Mouse (Mus musculus): ENCODE data around the gene Brms1. TPM values are rescaled to one million over a fixed set of nuclear protein-coding genes. Genes with fewer than 3 reads are reported as not detected.
A peak's percentile ranks its signal among the peaks of the same experiment; 100 is the strongest.

Brms1 gene
- polyA plus RNA-seq, 1 experiment from 2014 or later: 56.0 TPM

- Histone ChIP-seq H3K4me2 (no peak overlapping the region), H3K9me3 (replicated peaks) (no peaks in the 10 kb centered on the region), H3K27ac (no peak overlapping the region), H3K4me1 (peaks cover 21% of the 10 kb centered on the region), H3K4me3 (no peak overlapping the region), H3K9ac (no peak overlapping the region), H3K27me3 (peaks cover 16% of the 10 kb centered on the region), H3K36me3 (ENCODE audit: poor library complexity, severe bottlenecking) (no peaks in the 10 kb centered on the region)
- ATAC-seq: no peak
- WGBS: 27% methylated on average over 16 of the region's 16 CpGs
Observed at GRCm38 (mm10) chr19:5057876-5058775, 17.0 kb downstream of the Brms1 start.

GRCm38 (mm10) chr19:5058801-5059771, 17.9 kb downstream of the Brms1 start:
- no peak for ATAC-seq
- no peak overlapping the region for H3K4me2 ChIP-seq
- 19% methylated on average over 10 of the region's 10 CpGs for WGBS

GRCm38 (mm10) chr19:5060365-5061330, 19.5 kb downstream of the Brms1 start:
- Histone ChIP-seq H3K27ac (no peak overlapping the region), H3K9ac (no peak overlapping the region), H3K4me1 (peaks cover 21% of the 10 kb centered on the region), H3K36me3 (ENCODE audit: poor library complexity, severe bottlenecking) (no peaks in the 10 kb centered on the region), H3K27me3 (peaks cover 3% of the 10 kb centered on the region), H3K9me3 (replicated peaks) (no peaks in the 10 kb centered on the region), H3K4me2 (no peak overlapping the region), H3K4me3 (no peak overlapping the region)
- ATAC-seq: 0 out of 2 replicates have a peak, but pooled peaks have one; percentile 28
- 47% methylated on average over 5 of the region's 5 CpGs for WGBS

More at GRCm38 (mm10) chr19:5058801-5059771, 17.9 kb downstream of the Brms1 start:
- H3K4me1 ChIP-seq: peaks cover 21% of the 10 kb centered on the region
- H3K9me3 ChIP-seq (replicated peaks): no peaks in the 10 kb centered on the region
- H3K27ac ChIP-seq: no peak overlapping the region
- H3K36me3 ChIP-seq (ENCODE audit: poor library complexity, severe bottlenecking): no peaks in the 10 kb centered on the region
- no peak overlapping the region for H3K9ac ChIP-seq
- H3K4me3 ChIP-seq: no peak overlapping the region
- peaks cover 8% of the 10 kb centered on the region for H3K27me3 ChIP-seq

DNA sequence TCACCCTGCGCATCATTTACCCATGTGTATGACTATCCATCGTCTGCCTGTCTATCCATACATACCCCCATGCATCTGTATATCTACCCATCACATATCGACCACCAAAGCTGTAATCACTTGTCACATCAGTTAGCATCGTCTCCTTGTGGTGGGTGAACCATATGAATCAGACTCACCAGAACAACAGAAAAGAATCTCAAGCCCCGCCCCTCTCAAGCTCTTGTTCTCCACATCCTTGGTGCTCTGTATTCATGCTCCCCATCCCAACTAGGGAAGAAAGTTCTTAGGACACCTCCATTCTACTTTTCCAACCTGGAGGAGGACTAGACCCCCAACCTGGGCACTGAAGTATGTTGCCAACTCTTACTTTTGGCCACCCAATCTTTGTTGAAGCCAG, 20.9 kb downstream of the Brms1 start:
- H3K27me3 ChIP-seq: peaks cover 15% of the 10 kb centered on the region
- no peak overlapping the region for H3K4me2 ChIP-seq
- WGBS: 87% methylated on average over 5 of the region's 5 CpGs
- no peak overlapping the region for H3K9ac ChIP-seq
- H3K27ac ChIP-seq: no peak overlapping the region
- no peaks in the 10 kb centered on the region for H3K36me3 ChIP-seq (ENCODE audit: poor library complexity, severe bottlenecking)
- H3K4me3 ChIP-seq: no peak overlapping the region
- H3K9me3 ChIP-seq (replicated peaks): no peaks in the 10 kb centered on the region
- ATAC-seq: no peak
- H3K4me1 ChIP-seq: peaks cover 17% of the 10 kb centered on the region

GRCm38 (mm10) chr19:5062446-5062845, 21.3 kb downstream of the Brms1 start:
- Histone ChIP-seq H3K4me3 (no peak overlapping the region), H3K4me1 (peaks cover 21% of the 10 kb centered on the region), H3K36me3 (ENCODE audit: poor library complexity, severe bottlenecking) (no peaks in the 10 kb centered on the region), H3K27ac (no peak overlapping the region), H3K9me3 (replicated peaks) (no peaks in the 10 kb centered on the region), H3K9ac (no peak overlapping the region), H3K4me2 (no peak overlapping the region), H3K27me3 (peaks cover 19% of the 10 kb centered on the region)
- no peak for ATAC-seq
- WGBS: 93% methylated on average over 6 of the region's 6 CpGs

DNA sequence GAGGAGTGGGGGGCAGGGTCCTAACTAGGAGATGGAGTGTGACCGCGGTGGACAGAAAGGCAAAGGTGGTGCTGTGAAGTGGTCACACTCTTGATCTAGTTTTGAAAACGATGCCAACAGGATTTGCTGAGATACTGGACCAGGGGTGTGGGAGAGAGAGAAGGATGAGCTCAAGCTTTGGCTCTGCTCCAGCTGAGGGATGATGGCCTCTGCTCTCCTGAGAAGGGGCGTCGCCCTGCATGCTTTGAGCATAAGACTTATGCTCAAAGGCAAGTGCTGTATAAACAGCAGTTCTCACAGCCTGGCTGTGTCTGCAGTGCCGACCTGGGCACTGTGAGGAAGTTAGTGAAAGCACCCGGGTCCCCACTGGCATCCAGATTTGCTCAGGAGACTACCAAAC, 23.9 kb downstream of the Brms1 start:
- peaks cover 28% of the 10 kb centered on the region for H3K4me1 ChIP-seq
- no peaks in the 10 kb centered on the region for H3K36me3 ChIP-seq (ENCODE audit: poor library complexity, severe bottlenecking)
- 72% methylated on average over 7 of the region's 7 CpGs for WGBS
- H3K9ac ChIP-seq: 0 out of 2 replicates have a peak overlapping the region, but pooled peaks have one; percentile 14
- H3K4me2 ChIP-seq: no peak overlapping the region
- H3K27me3 ChIP-seq: peaks cover 40% of the 10 kb centered on the region
- no peaks in the 10 kb centered on the region for H3K9me3 ChIP-seq (replicated peaks)
- no peak overlapping the region for H3K27ac ChIP-seq
- ATAC-seq: no peak
- no peak overlapping the region for H3K4me3 ChIP-seq

DNA sequence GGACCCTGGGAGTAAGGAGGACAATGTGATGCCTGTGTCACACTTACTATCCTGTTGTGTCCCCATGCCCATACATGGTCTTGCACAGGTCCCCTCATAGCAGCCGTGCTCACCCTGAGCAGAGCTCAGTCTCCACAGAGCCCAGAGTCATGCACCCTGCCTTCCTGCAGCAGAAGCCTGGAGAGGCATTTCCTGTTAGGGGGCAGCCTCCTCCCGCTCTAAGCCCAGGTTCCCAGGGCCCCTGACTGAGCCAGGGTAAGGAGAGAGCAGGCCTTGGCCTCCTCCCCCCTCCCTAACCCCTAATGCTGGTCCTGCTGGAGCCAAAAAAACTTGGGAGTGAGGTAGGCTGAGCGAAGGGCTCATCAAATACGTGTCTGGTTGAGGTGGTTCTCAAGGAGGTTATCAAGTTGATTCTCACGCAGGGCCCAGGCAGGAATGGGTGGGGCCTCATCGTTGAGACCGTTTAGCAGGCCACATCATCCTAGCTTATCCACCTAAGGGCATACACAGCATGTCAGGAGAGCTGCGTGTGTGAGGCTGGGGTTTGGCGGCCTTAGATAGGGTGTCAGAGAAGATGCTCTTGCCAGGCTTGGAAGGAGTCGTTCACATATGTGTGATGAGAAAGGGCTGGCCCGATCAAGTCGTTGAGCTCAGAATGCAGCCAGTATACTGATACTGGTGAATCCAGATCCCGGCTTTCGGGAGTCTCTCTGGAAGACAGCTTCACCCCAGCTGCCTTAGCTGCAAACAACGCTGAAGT, 26.1 kb downstream of the Brms1 start:
- H3K27me3 ChIP-seq: peaks cover 45% of the 10 kb centered on the region
- no peak for ATAC-seq
- peak overlapping the region; percentile 62; the same call in 1 of the 2 replicates for H3K9ac ChIP-seq

GRCm38 (mm10) chr19:5067867-5068569, 26.9 kb downstream of the Brms1 start, which contains the start of gene Cd248:
Cd248 (plus strand) TSS chr19:5068078.
- Histone ChIP-seq H3K4me2 (peak within 1 kb of the TSS; percentile 69), H3K9ac (peak within 1 kb of the TSS; percentile 62), H3K4me3 (peak within 1 kb of the TSS; percentile 36), H3K9me3 (replicated peaks) (no peaks in the 10 kb centered on the region), H3K36me3 (ENCODE audit: poor library complexity, severe bottlenecking) (no peaks in the 10 kb centered on the region), H3K27ac (0 out of 2 replicates have a peak within 1 kb of the TSS, but pooled peaks have one; percentile 20), H3K4me1 (peaks cover 47% of the 10 kb centered on the region), H3K27me3 (peaks cover 45% of the 10 kb centered on the region)
- WGBS: 1% methylated on average over 51 of the region's 56 CpGs
- ATAC-seq: peak; percentile 26

More for the DNA sequence above, 26.1 kb downstream of the Brms1 start:
- H3K27ac ChIP-seq: no peak overlapping the region
- no peaks in the 10 kb centered on the region for H3K9me3 ChIP-seq (replicated peaks)
- WGBS: 13% methylated on average over 15 of the region's 15 CpGs
- H3K4me2 ChIP-seq: peak overlapping the region; percentile 69
- H3K4me3 ChIP-seq: peak overlapping the region; percentile 36
- no peaks in the 10 kb centered on the region for H3K36me3 ChIP-seq (ENCODE audit: poor library complexity, severe bottlenecking)
- peaks cover 39% of the 10 kb centered on the region for H3K4me1 ChIP-seq

- 39% methylated on average over 21 of the region's 21 CpGs for WGBS
- no peaks in the 10 kb centered on the region for H3K9me3 ChIP-seq (replicated peaks)
- peak overlapping the region; percentile 36 for H3K4me3 ChIP-seq
- no peaks in the 10 kb centered on the region for H3K36me3 ChIP-seq (ENCODE audit: poor library complexity, severe bottlenecking)
- no peak for ATAC-seq
- H3K4me1 ChIP-seq: peaks cover 48% of the 10 kb centered on the region
- H3K9ac ChIP-seq: peak overlapping the region; percentile 62
- H3K4me2 ChIP-seq: peak overlapping the region; percentile 69
- H3K27me3 ChIP-seq: peaks cover 45% of the 10 kb centered on the region
- no peak overlapping the region for H3K27ac ChIP-seq
Observed at GRCm38 (mm10) chr19:5068570-5069234, 27.5 kb downstream of the Brms1 start.

DNA sequence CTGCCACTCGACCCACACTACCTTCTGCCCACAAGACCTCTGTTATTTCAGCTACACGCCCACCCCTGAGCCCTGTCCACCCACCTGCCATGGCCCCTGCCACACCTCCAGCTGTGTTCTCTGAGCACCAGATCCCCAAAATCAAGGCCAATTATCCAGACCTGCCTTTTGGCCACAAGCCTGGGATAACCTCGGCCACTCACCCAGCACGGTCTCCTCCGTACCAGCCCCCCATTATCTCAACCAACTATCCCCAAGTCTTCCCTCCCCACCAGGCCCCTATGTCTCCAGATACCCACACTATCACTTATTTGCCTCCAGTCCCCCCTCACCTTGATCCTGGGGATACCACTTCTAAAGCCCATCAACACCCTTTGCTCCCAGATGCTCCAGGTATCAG, 28.3 kb downstream of the Brms1 start:
- Histone ChIP-seq H3K4me3 (no peak overlapping the region), H3K4me1 (peaks cover 48% of the 10 kb centered on the region), H3K9me3 (replicated peaks) (no peaks in the 10 kb centered on the region), H3K36me3 (ENCODE audit: poor library complexity, severe bottlenecking) (no peaks in the 10 kb centered on the region), H3K4me2 (0 out of 2 replicates have a peak overlapping the region, but pooled peaks have one; percentile 69), H3K9ac (no peak overlapping the region), H3K27me3 (peaks cover 46% of the 10 kb centered on the region), H3K27ac (no peak overlapping the region)
- WGBS: 84% methylated on average over 5 of the region's 5 CpGs
- ATAC-seq: no peak

Data from forebrain, embryonic 13.5 days (tissue).